Mouse (Mus musculus): ENCODE data around the gene Zbtb46. TPM values are rescaled to one million over a fixed set of nuclear protein-coding genes. Genes with fewer than 3 reads are reported as not detected.
"Not testable (repeated sequence)": the region's sequence is repeated elsewhere in the genome, so short reads cannot be mapped to it uniquely, and the experiment has no call there.

Gene Zbtb46
- 14.4 and 16.1 TPM in 2 replicates for polyA plus RNA-seq (2016; fragmentation: Nextera tagmentation; extraction: Ambion mirVana)

GRCm38 (mm10) chr2:181459153-181459672 is at the start of gene Zbtb46:
Gene Zbtb46 (minus strand): TSS chr2:181459426.
- Histone ChIP-seq H3K9me3 (no peaks in the 10 kb centered on the region), H3K36me3 (replicated peaks) (no peaks in the 10 kb centered on the region), H3K4me3 (replicated peaks) (peak within 1 kb of the TSS; percentile 99), H3K27me3 (peaks cover 47% of the 10 kb centered on the region), H3K9ac (peak within 1 kb of the TSS; percentile 84), H3K4me1 (peaks cover 34% of the 10 kb centered on the region), H3K4me2 (peak within 1 kb of the TSS; percentile 99), H3K27ac (peak within 1 kb of the TSS; percentile 71)
- WGBS = under 1% methylated on average over 38 of the region's 83 CpGs
- ATAC-seq (ENCODE audit: low FRiP score) = peak; percentile 91

- Histone ChIP-seq H3K9me3 (no peaks in the 10 kb centered on the region), H3K36me3 (replicated peaks) (peaks cover 34% of the 10 kb centered on the region), H3K9ac (no peak overlapping the region), H3K4me3 (replicated peaks) (no peak overlapping the region), H3K4me1 (peaks cover 19% of the 10 kb centered on the region), H3K4me2 (no peak overlapping the region), H3K27ac (no peak overlapping the region), H3K27me3 (no peaks in the 10 kb centered on the region)
- ATAC-seq (ENCODE audit: low FRiP score) = no peak
- 79% methylated on average over 4 of the region's 4 CpGs for WGBS
Observed at GRCm38 (mm10) chr2:181498644-181499043, 39.4 kb upstream of the Zbtb46 start.

- Histone ChIP-seq H3K4me2 (peak overlapping the region; percentile 98), H3K9ac (peak overlapping the region; percentile 93), H3K4me1 (peaks cover 19% of the 10 kb centered on the region), H3K9me3 (no peaks in the 10 kb centered on the region), H3K4me3 (replicated peaks) (peak overlapping the region; percentile 93), H3K36me3 (replicated peaks) (peaks cover 28% of the 10 kb centered on the region), H3K27ac (peak overlapping the region; percentile 87), H3K27me3 (no peaks in the 10 kb centered on the region)
- 2% methylated on average over 12 of the region's 12 CpGs for WGBS
- ATAC-seq (ENCODE audit: low FRiP score) = peak; percentile 27
Observed at GRCm38 (mm10) chr2:181497548-181497875, 38.3 kb upstream of the Zbtb46 start.

- ATAC-seq (ENCODE audit: low FRiP score) = peak; percentile 99
- H3K4me2 ChIP-seq = peak within 1 kb of the TSS; percentile 98
- peak within 1 kb of the TSS; percentile 87 for H3K27ac ChIP-seq
- peak within 1 kb of the TSS; percentile 93 for H3K4me3 ChIP-seq (replicated peaks)
- H3K27me3 ChIP-seq = no peaks in the 10 kb centered on the region
- no peaks in the 10 kb centered on the region for H3K9me3 ChIP-seq
- peaks cover 19% of the 10 kb centered on the region for H3K4me1 ChIP-seq
- peak within 1 kb of the TSS; percentile 93 for H3K9ac ChIP-seq
- whole genome bisulfite sequencing = under 1% methylated on average over 46 of the region's 46 CpGs
- H3K36me3 ChIP-seq (replicated peaks) = peaks cover 23% of the 10 kb centered on the region
Observed at GRCm38 (mm10) chr2:181496831-181497547, 37.8 kb upstream of the Zbtb46 start, which contains the start of gene Tpd52l2. Gene Tpd52l2 (plus strand): TSS chr2:181497142.

GRCm38 (mm10) chr2:181496281-181496680 is 37.1 kb upstream of the Zbtb46 start:
- Histone ChIP-seq H3K36me3 (replicated peaks) (peaks cover 16% of the 10 kb centered on the region), H3K4me2 (peak overlapping the region; percentile 77), H3K27me3 (no peaks in the 10 kb centered on the region), H3K4me1 (peaks cover 19% of the 10 kb centered on the region), H3K4me3 (replicated peaks) (peak overlapping the region; percentile 93), H3K9ac (peak overlapping the region; percentile 56), H3K9me3 (no peaks in the 10 kb centered on the region), H3K27ac (peak overlapping the region; percentile 78)
- peak; percentile 54 for ATAC-seq (ENCODE audit: low FRiP score)
- 14% methylated on average over 8 of the region's 8 CpGs for WGBS

- H3K4me2 ChIP-seq; ATAC-seq (ENCODE audit: low FRiP score); H3K9ac ChIP-seq; H3K4me3 ChIP-seq (replicated peaks); H3K27me3 ChIP-seq; H3K9me3 ChIP-seq; H3K27ac ChIP-seq: not testable (repeated sequence)
- Histone ChIP-seq H3K36me3 (replicated peaks) (peaks cover 12% of the 10 kb centered on the region), H3K4me1 (peaks cover 19% of the 10 kb centered on the region)
- WGBS = 64% methylated on average over 8 of the region's 8 CpGs
Observed at GRCm38 (mm10) chr2:181495845-181496244, 36.6 kb upstream of the Zbtb46 start.

GRCm38 (mm10) chr2:181494266-181494945 is 35.2 kb upstream of the Zbtb46 start:
- ATAC-seq (ENCODE audit: low FRiP score) = no peak
- Histone ChIP-seq H3K4me1 (peaks cover 19% of the 10 kb centered on the region), H3K27ac (no peak overlapping the region), H3K27me3 (no peaks in the 10 kb centered on the region), H3K9ac (no peak overlapping the region), H3K36me3 (replicated peaks) (no peaks in the 10 kb centered on the region), H3K9me3 (no peaks in the 10 kb centered on the region), H3K4me3 (replicated peaks) (no peak overlapping the region), H3K4me2 (no peak overlapping the region)
- 80% methylated on average over 26 of the region's 26 CpGs for WGBS

GRCm38 (mm10) chr2:181493156-181493927 is 34.1 kb upstream of the Zbtb46 start, which contains the start of gene Abhd16b:
Gene Abhd16b (plus strand): TSS chr2:181493206.
- Histone ChIP-seq H3K9ac (no peak within 1 kb of the TSS), H3K9me3 (no peaks in the 10 kb centered on the region), H3K36me3 (replicated peaks) (no peaks in the 10 kb centered on the region), H3K4me2 (no peak within 1 kb of the TSS), H3K27ac (no peak within 1 kb of the TSS), H3K4me3 (replicated peaks) (no peak within 1 kb of the TSS), H3K27me3 (no peaks in the 10 kb centered on the region), H3K4me1 (peaks cover 15% of the 10 kb centered on the region)
- 85% methylated on average over 31 of the region's 31 CpGs for WGBS
- ATAC-seq (ENCODE audit: low FRiP score) = no peak

- peaks cover 6% of the 10 kb centered on the region for H3K4me1 ChIP-seq
- no peaks in the 10 kb centered on the region for H3K36me3 ChIP-seq (replicated peaks)
- 40% methylated on average over 3 of the region's 3 CpGs for whole genome bisulfite sequencing
- H3K4me2 ChIP-seq = no peak overlapping the region
- H3K9me3 ChIP-seq = no peaks in the 10 kb centered on the region
- H3K27ac ChIP-seq = no peak overlapping the region
- no peak overlapping the region for H3K9ac ChIP-seq
- no peak for ATAC-seq (ENCODE audit: low FRiP score)
- H3K4me3 ChIP-seq (replicated peaks) = no peak overlapping the region
- H3K27me3 ChIP-seq = no peaks in the 10 kb centered on the region
Observed at GRCm38 (mm10) chr2:181492206-181492605, 33.0 kb upstream of the Zbtb46 start.

GRCm38 (mm10) chr2:181491432-181492205 is 32.4 kb upstream of the Zbtb46 start:
- H3K27ac ChIP-seq = no peak overlapping the region
- no peak for ATAC-seq (ENCODE audit: low FRiP score)
- WGBS = 25% methylated on average over 7 of the region's 7 CpGs

GRCm38 (mm10) chr2:181487338-181488277 is 28.4 kb upstream of the Zbtb46 start:
- Histone ChIP-seq H3K27me3 (no peaks in the 10 kb centered on the region), H3K9ac (no peak overlapping the region), H3K4me1 (no peaks in the 10 kb centered on the region), H3K4me2 (no peak overlapping the region), H3K4me3 (replicated peaks) (no peak overlapping the region), H3K36me3 (replicated peaks) (no peaks in the 10 kb centered on the region), H3K9me3 (no peaks in the 10 kb centered on the region), H3K27ac (no peak overlapping the region)
- no peak for ATAC-seq (ENCODE audit: low FRiP score)
- 34% methylated on average over 5 of the region's 5 CpGs for WGBS

More at GRCm38 (mm10) chr2:181491432-181492205, 32.4 kb upstream of the Zbtb46 start:
- no peaks in the 10 kb centered on the region for H3K27me3 ChIP-seq
- H3K9me3 ChIP-seq = no peaks in the 10 kb centered on the region
- H3K36me3 ChIP-seq (replicated peaks) = no peaks in the 10 kb centered on the region
- no peak overlapping the region for H3K4me3 ChIP-seq (replicated peaks)
- no peak overlapping the region for H3K4me2 ChIP-seq
- no peak overlapping the region for H3K9ac ChIP-seq
- H3K4me1 ChIP-seq = peaks cover 6% of the 10 kb centered on the region
